Mouse (Mus musculus): ENCODE results near the gene Parn.

GRCm38 (mm10) chr16:13588182-13589048, 79.6 kb downstream of the Parn start:
- TF ChIP-seq POLR2A (IDR thresholded peaks at IDR 0.05; ENCODE audit: borderline replicate concordance, control insufficient read depth, low read depth, low read length) (no peak), CTCF (IDR thresholded peaks at IDR 0.05; ENCODE audit: control insufficient read depth, insufficient read depth, low read length) (no peak)
